ENCODE assay signal across 10 mouse cellular contexts in genomic region chr1:89730589-89731195, GRCm38 (mm10).
DNase-seq lines count a peak whose midpoint lies in the region; ATAC-seq and TF ChIP-seq lines count a peak whose summit lies in the region.
"Had no signal": no experiment of that assay in that cellular context is flagged by ENCODE, and none has a peak within 500 bp of the region (broad histone marks: within the 10 kb centered on the region; RNA-seq: fewer than 3 reads in every experiment).

No protein-coding gene starts in this region.

- H3K9me3 ChIP-seq in stomach, embryonic 16.5 days (replicated peaks; ENCODE audit: control insufficient read depth, low read length) = no peaks in the 10 kb centered on the region
- H3K9me3 ChIP-seq in forebrain, embryonic 11.5 days (ENCODE audit: control insufficient read depth, low read length) = no peaks in the 10 kb centered on the region
- H3K9me3 ChIP-seq: liver, embryonic 13.5 days had no signal

- no peak overlapping the region for H3K27ac ChIP-seq in layer of hippocampus, adult 2 months
- H3K27ac ChIP-seq in stomach, embryonic 16.5 days (ENCODE audit: low read length) = peak overlapping the region; percentile 22; the same call in 1 of the 2 replicates
- no peak overlapping the region for H3K27ac ChIP-seq in forebrain, embryonic 11.5 days (ENCODE audit: low read depth, low read length)
- H3K27ac ChIP-seq: liver, embryonic 13.5 days had no signal

- 71% methylated on average over 13 of the region's 13 CpGs for WGBS in stomach, embryonic 16.5 days
- 83% methylated on average over 13 of the region's 13 CpGs for WGBS in forebrain, embryonic 11.5 days

- no peaks in the 10 kb centered on the region for H3K27me3 ChIP-seq in stomach, embryonic 16.5 days (ENCODE audit: control insufficient read depth, insufficient read depth, low read length)
- H3K27me3 ChIP-seq in forebrain, embryonic 11.5 days (ENCODE audit: control insufficient read depth, insufficient read depth, low read length) = peaks cover 13% of the 10 kb centered on the region
- H3K27me3 ChIP-seq: liver, embryonic 13.5 days had no signal

- no peak overlapping the region for H3K4me3 ChIP-seq in layer of hippocampus, adult 2 months
- H3K4me3 ChIP-seq in stomach, embryonic 16.5 days (replicated peaks; ENCODE audit: low read length) = no peak overlapping the region
- no peak overlapping the region for H3K4me3 ChIP-seq in forebrain, embryonic 11.5 days (ENCODE audit: low read depth, low read length)
- H3K4me3 ChIP-seq: liver, embryonic 13.5 days had no signal

- H3K4me1 ChIP-seq in stomach, embryonic 16.5 days (ENCODE audit: control insufficient read depth, insufficient read depth, low read length) = 0 out of 2 replicates have a peak, but pooled peaks cover 2% of the 10 kb centered on the region
- no peaks in the 10 kb centered on the region for H3K4me1 ChIP-seq in forebrain, embryonic 11.5 days (replicated peaks; ENCODE audit: control insufficient read depth, insufficient read depth, low read length)
- H3K4me1 ChIP-seq: liver, embryonic 13.5 days had no signal

- ATAC-seq in stomach, embryonic 16.5 days (ENCODE audit: insufficient read depth, low FRiP score) = no peak
- ATAC-seq in forebrain, embryonic 11.5 days (replicated peaks; ENCODE audit: low FRiP score) = no peak
- ATAC-seq: forebrain, embryonic 16.5 days had no signal

- no peak overlapping the region for H3K9ac ChIP-seq in stomach, embryonic 16.5 days (ENCODE audit: low read length)
- H3K9ac ChIP-seq in forebrain, embryonic 11.5 days (ENCODE audit: low read length) = no peak overlapping the region
- H3K9ac ChIP-seq: liver, embryonic 13.5 days had no signal

- H3K4me2 ChIP-seq in stomach, embryonic 16.5 days (ENCODE audit: low read depth, low read length) = no peak overlapping the region
- H3K4me2 ChIP-seq in forebrain, embryonic 11.5 days (ENCODE audit: low read depth, low read length, severe bottlenecking) = no peak overlapping the region
- H3K4me2 ChIP-seq: liver, embryonic 13.5 days had no signal

- no peaks in the 10 kb centered on the region for H3K36me3 ChIP-seq in stomach, embryonic 16.5 days (ENCODE audit: control insufficient read depth, insufficient read depth, low read length)
- H3K36me3 ChIP-seq in forebrain, embryonic 11.5 days (ENCODE audit: control insufficient read depth, insufficient read depth, low read length) = no peaks in the 10 kb centered on the region
- H3K36me3 ChIP-seq: liver, embryonic 13.5 days had no signal

- DNase-seq in layer of hippocampus, adult 2 months (ENCODE audit: low spot score in 2 of 2) = no peak
- no peak for DNase-seq in layer of hippocampus, postnatal 36 days
- peak; percentile 64 for DNase-seq in R1 (ENCODE audit: low read depth, low spot score)
- peak; percentile 10 for DNase-seq in c-Kit-positive CD71-positive TER-119-positive erythroid progenitor cells, embryonic 14.5 days (ENCODE audit: low spot score)
- no peak for DNase-seq in layer of hippocampus, adult 18-20 months (ENCODE audit: low spot score in 2 of 2)
- DNase-seq in forebrain, embryonic 11.5 days (ENCODE audit: low spot score) = no peak
- DNase-seq: kidney, adult 11 months; liver, embryonic 13.5 days had no signal

- TF ChIP-seq CTCF in layer of hippocampus, adult 2 months (conservative IDR thresholded peaks at IDR 0.05) = peak; percentile 69

Comparison
In these comparisons a context has a peak if more than half of its experiments do, and no peak if none do; other contexts are left out.
1. DNase-seq: peak in R1 (single experiment) and c-Kit-positive CD71-positive TER-119-positive erythroid progenitor cells, embryonic 14.5 days (single experiment); none in layer of hippocampus, adult 2 months (0 of 2), layer of hippocampus, postnatal 36 days (0 of 2), layer of hippocampus, adult 18-20 months (0 of 2) and forebrain, embryonic 11.5 days (single experiment).